Mouse (Mus musculus): ENCODE data around the gene Pigc.

GRCm38 (mm10) chr1:162011523-162012245 lies 42.7 kb downstream of the Pigc start:
- TF ChIP-seq CTCF (conservative IDR thresholded peaks at IDR 0.05; ENCODE audit: low read length) (no peak), NANOG (IDR thresholded peaks at IDR 0.05; ENCODE audit: borderline replicate concordance, low read length) (no peak), POU5F1 (IDR thresholded peaks at IDR 0.05; ENCODE audit: borderline replicate concordance, low read length) (no peak)

Data from E14TG2a.4 (cell line).